Mouse (Mus musculus): ENCODE measurements around the gene Abi1.

GRCm38 (mm10) chr2:23070491-23070890 lies 30.4 kb upstream of the Abi1 start:
- TF ChIP-seq ZC3H11A (IDR thresholded peaks at IDR 0.05; ENCODE audit: low read depth, low read length) (no peak), RCOR1 (IDR thresholded peaks at IDR 0.05; ENCODE audit: low read depth, low read length) (no peak), CHD2 (IDR thresholded peaks at IDR 0.05; ENCODE audit: low read length) (no peak), CTCF (IDR thresholded peaks at IDR 0.05 in 2 of 3, conservative IDR thresholded peaks at IDR 0.05 in 1 of 3; ENCODE audit: control insufficient read depth in 1 of 3, insufficient read depth in 1 of 3, low read depth in 2 of 3, low read length in 3 of 3, poor library complexity in 1 of 3, severe bottlenecking in 1 of 3) (no peak), POLR2AphosphoS2 (IDR thresholded peaks at IDR 0.05; ENCODE audit: low read length) (no peak), MAZ (IDR thresholded peaks at IDR 0.05; ENCODE audit: low read depth, low read length) (no peak), KAT2A (conservative IDR thresholded peaks at IDR 0.05; ENCODE audit: low read depth, low read length) (no peak), POLR2A (IDR thresholded peaks at IDR 0.05; ENCODE audit: control insufficient read depth in 1 of 2, insufficient read depth in 1 of 2, low read depth in 1 of 2, low read length in 2 of 2, poor library complexity in 1 of 2) (no peak), EP300 (IDR thresholded peaks at IDR 0.05; ENCODE audit: low read depth in 1 of 2, low read length in 2 of 2) (no peak), NELFE (IDR thresholded peaks at IDR 0.05; ENCODE audit: low read depth, low read length) (no peak), NRF1 (IDR thresholded peaks at IDR 0.05; ENCODE audit: insufficient read depth, low read depth, low read length, poor library complexity, severe bottlenecking) (no peak), ELF1 (IDR thresholded peaks at IDR 0.05; ENCODE audit: low read depth, low read length) (no peak), HCFC1 (IDR thresholded peaks at IDR 0.05; ENCODE audit: low read depth, low read length) (no peak), MXI1 (IDR thresholded peaks at IDR 0.05; ENCODE audit: low read depth, low read length) (no peak)
